Comparison of ENCODE assay signal across 24 mouse cellular contexts in genomic region chr14:17054381-17054780, GRCm38 (mm10).
DNase-seq lines count a peak whose midpoint lies in the region; ATAC-seq and TF ChIP-seq lines count a peak whose summit lies in the region.
"Had no signal": no experiment of that assay in that cellular context is flagged by ENCODE, and none has a peak within 500 bp of the region (broad histone marks: within the 10 kb centered on the region; RNA-seq: fewer than 3 reads in every experiment).

No protein-coding gene starts in this region.

- CTCF ChIA-PET in Patski (lab: Charles Lee) = no interaction called here

- H3K4me3 ChIP-seq in kidney, embryonic 15.5 days (replicated peaks) = no peak overlapping the region
- no peak overlapping the region for H3K4me3 ChIP-seq in forebrain, embryonic 11.5 days (ENCODE audit: low read depth, low read length)
- H3K4me3 ChIP-seq: embryonic facial prominence, embryonic 10.5 days; embryonic facial prominence, embryonic 13.5 days; erythroblast, embryonic 14.5 days; forebrain, embryonic 13.5 days; hindbrain, embryonic 12.5 days; hindbrain, embryonic 15.5 days had no signal

- WGBS in kidney, embryonic 15.5 days = 37% methylated on average over 3 of the region's 3 CpGs
- WGBS in forebrain, embryonic 11.5 days = 72% methylated on average over 3 of the region's 3 CpGs

- POLR2A ChIA-PET in Patski (lab: Charles Lee) = no interaction called here

- H3K27ac ChIP-seq in kidney, embryonic 15.5 days = no peak overlapping the region
- no peak overlapping the region for H3K27ac ChIP-seq in forebrain, embryonic 11.5 days (ENCODE audit: low read depth, low read length)
- H3K27ac ChIP-seq: embryonic facial prominence, embryonic 10.5 days; embryonic facial prominence, embryonic 13.5 days; forebrain, embryonic 13.5 days; hindbrain, embryonic 12.5 days; hindbrain, embryonic 15.5 days had no signal

- H3K4me2 ChIP-seq in kidney, embryonic 15.5 days = no peak overlapping the region
- H3K4me2 ChIP-seq in forebrain, embryonic 11.5 days (ENCODE audit: low read depth, low read length, severe bottlenecking) = no peak overlapping the region
- H3K4me2 ChIP-seq: embryonic facial prominence, embryonic 13.5 days; forebrain, embryonic 13.5 days; heart, embryonic 11.5 days; hindbrain, embryonic 12.5 days; hindbrain, embryonic 15.5 days had no signal

- H3K9ac ChIP-seq in kidney, embryonic 15.5 days = no peak overlapping the region
- H3K9ac ChIP-seq in forebrain, embryonic 11.5 days (ENCODE audit: low read length) = no peak overlapping the region
- H3K9ac ChIP-seq: embryonic facial prominence, embryonic 13.5 days; forebrain, embryonic 13.5 days; hindbrain, embryonic 12.5 days; hindbrain, embryonic 15.5 days had no signal

- peak; percentile 86 for ATAC-seq in kidney, embryonic 15.5 days (replicated peaks; ENCODE audit: low FRiP score)
- no peak for ATAC-seq in Patski
- no peak for ATAC-seq in forebrain, embryonic 11.5 days (replicated peaks; ENCODE audit: low FRiP score)
- ATAC-seq: forebrain, embryonic 13.5 days; forebrain, embryonic 16.5 days had no signal

- H3K4me1 ChIP-seq in kidney, embryonic 15.5 days = peaks cover 7% of the 10 kb centered on the region; the same call in 1 of the 2 replicates
- no peaks in the 10 kb centered on the region for H3K4me1 ChIP-seq in forebrain, embryonic 11.5 days (replicated peaks; ENCODE audit: control insufficient read depth, insufficient read depth, low read length)
- H3K4me1 ChIP-seq: embryonic facial prominence, embryonic 10.5 days; embryonic facial prominence, embryonic 13.5 days; forebrain, embryonic 13.5 days; hindbrain, embryonic 12.5 days; hindbrain, embryonic 15.5 days had no signal

- DNase-seq in kidney, postnatal 36 days = no peak
- peak; percentile 4 for DNase-seq in Muller cell, postnatal 12 days (ENCODE audit: inconsistent ontology term)
- DNase-seq in Patski (ENCODE audit: low read depth, low spot score) = peak; percentile 1
- no peak for DNase-seq in forebrain, embryonic 11.5 days (ENCODE audit: low spot score)
- no peak for DNase-seq in gastrocnemius, postnatal 4 days (ENCODE audit: low spot score in 2 of 2)
- DNase-seq: adrenal gland, adult 2 months; adrenal gland, postnatal 14 days; cerebellum, adult 11-12 months; cerebellum, adult 8-10 months; cerebellum, postnatal 10 days; cerebellum, postnatal 36 days; embryo, embryonic 11 days; gastrocnemius, postnatal 10 days; gastrocnemius, postnatal 36 days; heart, adult 11 months had no signal

- no peaks in the 10 kb centered on the region for H3K36me3 ChIP-seq in kidney, embryonic 15.5 days
- no peaks in the 10 kb centered on the region for H3K36me3 ChIP-seq in forebrain, embryonic 11.5 days (ENCODE audit: control insufficient read depth, insufficient read depth, low read length)
- H3K36me3 ChIP-seq: embryonic facial prominence, embryonic 10.5 days; embryonic facial prominence, embryonic 13.5 days; hindbrain, embryonic 12.5 days; hindbrain, embryonic 15.5 days had no signal

- in situ Hi-C loops in Patski (cut with MboI; ENCODE audit: low pct_unique_long_range_greater_than_20kb) = loop anchor here (10.0 kb wide), 1 partner anchor 620 kb away; no protein-coding TSS in a partner anchor

- no peaks in the 10 kb centered on the region for H3K27me3 ChIP-seq in kidney, embryonic 15.5 days
- H3K27me3 ChIP-seq in Patski = no peaks in the 10 kb centered on the region
- H3K27me3 ChIP-seq in forebrain, embryonic 11.5 days (ENCODE audit: control insufficient read depth, insufficient read depth, low read length) = no peaks in the 10 kb centered on the region
- H3K27me3 ChIP-seq: embryonic facial prominence, embryonic 13.5 days; forebrain, embryonic 13.5 days; hindbrain, embryonic 12.5 days; hindbrain, embryonic 15.5 days had no signal

- TF ChIP-seq CTCF in Patski (IDR thresholded peaks at IDR 0.05) = no peak

- no peaks in the 10 kb centered on the region for H3K9me3 ChIP-seq in kidney, embryonic 15.5 days (replicated peaks)
- no peaks in the 10 kb centered on the region for H3K9me3 ChIP-seq in forebrain, embryonic 11.5 days (ENCODE audit: control insufficient read depth, low read length)
- H3K9me3 ChIP-seq: embryonic facial prominence, embryonic 10.5 days; embryonic facial prominence, embryonic 13.5 days; forebrain, embryonic 13.5 days; hindbrain, embryonic 12.5 days; hindbrain, embryonic 15.5 days had no signal

Comparison
In these comparisons a context has a peak if more than half of its experiments do, and no peak if none do; other contexts are left out.
1. DNase-seq: peak in Muller cell, postnatal 12 days (single experiment) and Patski (single experiment); none in kidney, postnatal 36 days (0 of 2), forebrain, embryonic 11.5 days (single experiment) and gastrocnemius, postnatal 4 days (0 of 2).